Mouse (Mus musculus) frontal cortex, postnatal 36 days (tissue): ENCODE measurements around the gene Ube2a.

Experiments
- DNase-seq, 2 experiments: peaks; one replicate each; pipeline ENCODE4 v3.0.0; 2022; ENCODE audit warnings: low spot score in 2 of 2

The Ube2a gene

GRCm38 (mm10) chrX:36901655-36902054, 28.0 kb downstream of the Ube2a start:
- no peak for DNase-seq

DNA sequence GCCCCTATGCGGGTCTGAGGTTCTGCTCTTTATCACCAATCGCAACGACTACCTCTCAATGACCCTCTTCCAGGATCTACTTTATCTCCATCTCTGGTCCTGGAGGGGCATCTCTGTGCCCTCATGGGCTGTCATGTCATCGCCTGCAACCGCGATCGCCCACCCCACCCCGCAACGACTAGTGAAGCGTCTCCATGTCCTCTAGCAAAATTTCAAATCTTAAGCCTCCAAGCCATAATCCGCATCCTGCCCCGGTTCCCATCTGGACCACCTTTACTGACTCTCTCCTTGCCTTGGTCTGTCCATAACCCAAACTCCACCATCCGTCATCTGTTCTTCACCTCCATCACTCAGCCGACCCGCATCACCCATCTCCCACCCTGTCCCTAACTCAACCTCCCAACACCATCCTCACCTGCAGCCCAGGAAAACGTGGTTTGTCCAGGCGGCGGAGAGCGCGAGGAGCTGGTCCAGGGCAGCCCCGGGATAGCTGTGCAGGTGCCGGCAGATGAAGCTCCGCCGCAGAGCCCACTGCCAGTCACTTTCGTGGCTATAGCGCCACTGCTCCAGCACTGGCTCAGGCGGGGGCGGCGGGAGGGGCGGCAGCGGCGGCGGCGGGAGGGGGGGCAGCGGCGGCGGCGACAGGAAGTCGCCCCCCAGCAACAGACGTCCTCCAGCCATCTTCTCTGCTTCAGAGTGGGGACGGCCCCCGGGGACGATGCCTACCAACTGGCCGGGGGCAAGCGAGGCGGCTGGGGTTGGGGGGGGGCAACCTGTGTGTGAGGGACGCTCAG, 28.8 kb downstream of the Ube2a start, which contains the start of gene Nkrf:
Gene Nkrf (minus strand): TSS at position 579 of the 794 bp plus-strand sequence.
- peak; percentile 22 to 34 for DNase-seq

DNA sequence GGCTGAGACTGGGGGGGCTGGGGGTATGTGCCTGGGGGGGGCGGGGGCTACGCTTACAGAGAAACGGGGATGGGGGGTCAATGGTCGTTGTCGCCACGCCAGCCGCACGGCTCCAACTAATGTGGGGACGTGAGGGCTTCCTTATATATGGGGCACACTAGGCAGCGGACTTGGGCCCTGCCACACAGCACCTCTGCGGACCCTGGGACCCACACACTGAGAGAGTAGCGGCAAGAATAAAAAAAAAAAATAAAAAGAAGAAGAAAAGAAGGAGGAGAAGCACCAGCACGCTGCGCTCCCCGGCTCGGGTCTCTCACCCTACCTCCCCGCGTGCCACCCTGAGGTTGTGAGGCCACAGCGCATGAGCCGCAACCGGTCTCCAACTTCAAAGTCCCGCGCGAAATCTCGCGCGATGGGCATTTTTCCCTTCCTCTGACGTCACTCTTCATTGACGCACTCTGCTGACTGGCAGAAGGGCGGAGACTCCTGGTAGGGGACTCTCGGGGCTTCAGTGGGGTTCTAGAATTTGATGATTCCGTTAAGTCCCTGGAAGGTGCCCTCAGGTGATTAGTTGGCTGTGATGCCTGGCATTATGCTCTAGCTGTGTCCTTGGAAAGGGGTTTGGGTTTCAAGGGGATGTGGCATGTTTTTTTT, 29.5 kb downstream of the Ube2a start:
- DNase-seq: peak; percentile 89 to 95

GRCm38 (mm10) chrX:36906539-36906938, 32.8 kb downstream of the Ube2a start:
- no peak for DNase-seq

DNA sequence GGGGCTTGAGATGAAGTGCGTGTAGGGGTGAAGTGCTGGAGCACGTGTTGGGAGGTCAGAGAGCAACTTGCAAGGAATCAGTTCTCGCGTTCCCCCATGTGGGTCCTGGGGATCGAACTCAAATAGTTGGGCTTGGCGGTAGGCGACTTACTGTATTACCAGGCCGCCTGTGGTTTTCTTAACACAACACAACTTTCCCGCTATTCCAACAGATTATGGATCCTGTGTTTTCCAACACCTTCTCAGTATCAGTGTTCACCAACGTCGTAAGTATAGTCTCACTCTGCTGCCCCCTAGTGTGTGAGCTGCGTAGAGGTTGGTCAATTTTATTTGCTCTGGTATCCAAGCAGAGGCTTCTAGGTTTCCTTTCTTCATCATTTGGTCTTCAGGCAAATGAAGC, 37.6 kb downstream of the Ube2a start:
- DNase-seq: peak; percentile 26 to 28

GRCm38 (mm10) chrX:36917749-36918148, 44.0 kb downstream of the Ube2a start:
- DNase-seq: no peak

DNA sequence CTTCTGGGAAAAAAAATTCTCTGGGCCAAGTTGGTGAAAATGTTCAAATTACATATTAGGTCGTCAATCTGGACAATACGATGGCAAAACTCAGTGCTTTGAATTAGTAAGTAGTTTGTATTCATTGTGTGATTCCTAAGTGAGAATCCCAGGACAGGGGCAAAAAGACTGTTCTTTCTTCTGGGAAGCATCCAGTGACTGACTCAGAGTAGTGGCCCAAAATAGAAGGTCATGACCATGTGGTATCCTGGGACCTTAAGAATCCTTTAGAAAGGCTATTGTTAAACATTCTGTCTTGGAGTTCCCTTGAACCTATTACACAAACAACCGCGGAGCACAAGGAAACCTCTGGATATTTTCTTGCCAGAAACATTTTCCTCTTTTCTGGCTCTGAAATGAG, 47.6 kb downstream of the Ube2a start:
- DNase-seq: no peak

DNA sequence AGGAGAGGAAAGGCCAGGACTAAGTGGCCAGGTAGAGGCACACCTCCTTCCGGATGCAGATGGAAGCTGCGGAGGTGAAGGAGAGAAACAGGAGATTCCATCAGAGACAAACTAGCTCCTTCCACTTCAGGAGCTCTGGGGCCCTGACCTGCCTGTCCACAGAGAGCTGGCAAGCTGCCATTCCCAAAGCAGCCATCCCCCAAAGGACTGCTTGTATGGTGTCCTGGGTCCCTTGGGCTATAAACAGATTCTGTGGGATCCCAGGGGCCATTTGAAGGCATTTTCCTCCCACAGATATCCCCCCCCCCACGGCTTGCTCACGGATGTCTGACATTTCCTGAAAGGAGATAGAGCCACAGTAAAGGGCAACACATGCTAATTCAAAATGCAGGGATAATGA, 55.1 kb downstream of the Ube2a start:
- no peak for DNase-seq

DNA sequence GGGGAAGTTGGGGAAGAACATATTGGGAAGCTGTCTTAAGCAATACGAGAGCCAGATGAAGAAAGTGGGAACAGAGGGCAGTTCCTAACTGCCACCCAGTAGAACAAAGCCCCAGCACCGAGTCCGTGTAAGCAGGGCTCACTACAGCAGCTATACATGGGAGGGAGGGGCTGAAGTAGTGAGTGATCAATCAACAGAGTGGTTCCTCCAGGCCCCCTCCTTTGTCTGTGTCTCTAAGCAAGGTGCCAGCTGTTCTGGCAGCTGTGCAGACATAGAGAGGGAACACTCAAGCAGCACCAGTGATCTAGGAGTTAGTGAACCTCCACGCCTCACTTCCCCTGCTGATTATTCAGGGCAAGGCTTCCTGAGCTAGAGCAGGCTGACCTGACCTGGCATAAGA, 56.0 kb downstream of the Ube2a start:
- DNase-seq: no peak

- DNase-seq: no peak
These were observed 56.9 kb downstream of the Ube2a start for GRCm38 (mm10) chrX:36930574-36930973.
